Mouse (Mus musculus) testis, adult 2 months (tissue): ENCODE measurements at regions not wholly inside any gene's neighbourhood (a gene's known extent, or its start where the extent isn't known, plus 50 kb on each side); places are given as distances from the start of the nearest gene placed in this dataset.

ENCODE experiments used
- CTCF ChIP-seq: fragments of 200-500 bp; IDR thresholded peaks from 2 replicates; pipeline ENCODE4 v1.5.1; 2012; ENCODE audit warnings: low read depth, mild to moderate bottlenecking, inconsistent platforms, low read length, moderate library complexity; ENCODE audit not compliant: control insufficient read depth, insufficient read depth, insufficient replicate concordance
- POLR2A ChIP-seq: fragments of 200-500 bp; IDR thresholded peaks from 2 replicates; pipeline ENCODE4 v1.6.1; 2012; ENCODE audit warnings: low read depth, mild to moderate bottlenecking, inconsistent platforms, low read length, moderate library complexity; ENCODE audit not compliant: control insufficient read depth

- TF ChIP-seq POLR2A: no peak
- TF ChIP-seq CTCF: no peak
Observed at GRCm38 (mm10) chr7:111245067-111245466, 162.2 kb upstream of the Eif4g2 start.
